Mouse (Mus musculus) testis, adult 10 weeks (tissue): ENCODE data around the gene Hist1h1d. TPM values are rescaled to one million over a fixed set of nuclear protein-coding genes. Genes with fewer than 3 reads are reported as not detected.

Experiments used
- polyA plus RNA-seq: library from polyadenylated mRNA; stranded (reverse); fragments of 350-450 nt; fragmentation: Illumina TruSeq; extraction: RNeasy Lipid Tissue Mini Kit (QIAGEN cat#74804); gene quantifications from one replicate; pipeline ENCODE4 v1.2.3, GENCODE M21; 2014; ENCODE audit warnings: low read depth, low replicate concordance

The Hist1h1d gene
- polyA plus RNA-seq, result 0.11 TPM

DNA sequence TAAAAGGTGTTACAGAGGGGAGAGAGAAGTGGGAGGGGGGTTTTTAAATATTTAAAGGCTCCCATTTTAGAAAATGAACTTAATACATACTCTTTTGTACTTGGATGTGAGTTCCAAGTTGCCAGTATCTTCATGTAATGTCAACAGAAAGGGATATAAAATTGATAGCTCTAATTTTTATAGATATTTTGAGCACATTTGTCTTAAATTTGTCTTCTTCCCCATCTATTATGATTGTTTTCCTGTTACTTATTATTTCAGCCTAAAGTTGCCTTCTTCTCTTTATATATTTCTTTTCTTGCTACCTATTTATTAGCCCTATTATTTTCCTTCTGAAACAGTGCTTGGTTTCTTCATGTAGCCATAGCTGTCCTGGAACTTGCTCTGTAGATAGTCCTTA, at the start of gene Hist1h1d:
TSS of gene Hist1h1d (plus strand) at position 301 of the 400 bp plus-strand sequence.

DNA sequence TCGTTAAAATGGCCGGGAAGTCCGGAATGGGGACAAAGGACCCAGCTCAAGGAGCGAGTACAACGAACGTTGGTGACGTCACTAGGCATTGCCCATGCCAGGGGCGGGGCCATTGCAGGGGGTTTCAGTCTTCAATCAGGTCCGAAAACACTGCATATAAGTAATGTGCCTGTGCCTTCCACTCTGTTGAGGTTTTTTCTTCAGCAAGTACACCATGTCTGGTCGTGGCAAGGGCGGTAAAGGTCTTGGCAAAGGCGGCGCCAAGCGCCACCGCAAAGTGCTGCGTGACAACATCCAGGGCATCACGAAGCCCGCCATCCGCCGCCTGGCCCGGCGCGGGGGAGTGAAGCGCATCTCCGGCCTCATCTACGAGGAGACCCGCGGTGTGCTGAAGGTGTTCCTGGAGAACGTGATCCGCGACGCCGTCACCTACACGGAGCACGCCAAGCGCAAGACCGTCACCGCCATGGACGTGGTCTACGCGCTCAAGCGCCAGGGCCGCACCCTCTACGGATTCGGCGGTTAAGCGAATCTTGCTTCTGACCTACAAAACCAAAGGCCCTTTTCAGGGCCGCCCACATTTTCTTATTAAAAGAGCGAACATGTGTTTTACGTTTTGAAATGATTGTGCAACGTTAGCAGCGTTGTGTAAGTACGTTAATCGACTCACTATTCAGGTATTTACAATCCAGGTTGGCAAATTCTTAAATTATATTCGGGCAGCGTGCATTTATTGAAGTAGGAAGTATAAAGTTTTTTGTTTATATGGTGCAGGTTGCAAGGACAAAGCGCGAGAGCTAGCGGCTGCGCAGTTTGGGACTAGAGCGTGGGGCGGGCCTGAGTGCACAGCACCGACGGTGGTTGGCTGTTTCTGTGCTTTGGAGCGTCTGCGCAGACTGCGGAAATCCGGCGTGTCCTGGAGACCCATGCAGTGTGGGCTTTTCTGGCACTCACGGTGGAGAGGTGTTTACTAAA, 21.9 kb upstream of the Hist1h1d start, which contains the start of gene Hist1h4h:
TSS of gene Hist1h4h (plus strand) at position 150 of the 975 bp plus-strand sequence.

DNA sequence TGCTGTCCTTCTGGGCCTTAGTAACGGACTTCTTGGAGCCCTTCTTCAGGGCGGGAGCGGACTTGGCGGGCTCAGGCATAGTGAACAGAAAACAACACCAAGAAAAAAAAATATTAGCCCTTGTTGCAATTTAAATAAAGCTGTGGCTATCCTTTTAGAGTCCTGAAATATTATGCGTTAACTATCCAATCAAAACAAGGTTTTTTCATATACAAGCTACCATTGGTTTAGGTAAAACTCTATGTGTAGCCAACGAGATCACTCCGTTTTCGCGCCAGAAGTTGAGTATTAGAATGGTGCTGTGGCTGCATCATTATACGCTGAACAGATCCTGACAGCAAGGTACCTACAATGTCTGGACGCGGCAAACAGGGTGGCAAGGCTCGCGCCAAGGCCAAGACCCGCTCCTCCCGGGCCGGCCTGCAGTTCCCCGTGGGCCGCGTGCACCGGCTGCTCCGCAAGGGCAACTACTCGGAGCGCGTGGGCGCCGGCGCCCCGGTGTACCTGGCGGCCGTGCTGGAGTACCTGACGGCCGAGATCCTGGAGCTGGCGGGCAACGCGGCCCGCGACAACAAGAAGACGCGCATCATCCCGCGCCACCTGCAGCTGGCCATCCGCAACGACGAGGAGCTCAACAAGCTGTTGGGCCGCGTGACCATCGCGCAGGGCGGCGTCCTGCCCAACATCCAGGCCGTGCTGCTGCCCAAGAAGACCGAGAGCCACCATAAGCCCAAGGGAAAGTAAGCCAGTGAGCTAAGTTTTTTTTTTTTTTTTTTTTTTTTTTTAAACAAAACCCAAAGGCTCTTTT, 19.3 kb upstream of the Hist1h1d start, which contains the start of gene Hist1h2af:
TSS of gene Hist1h2af (plus strand) at position 347 of the 808 bp plus-strand sequence.

DNA sequence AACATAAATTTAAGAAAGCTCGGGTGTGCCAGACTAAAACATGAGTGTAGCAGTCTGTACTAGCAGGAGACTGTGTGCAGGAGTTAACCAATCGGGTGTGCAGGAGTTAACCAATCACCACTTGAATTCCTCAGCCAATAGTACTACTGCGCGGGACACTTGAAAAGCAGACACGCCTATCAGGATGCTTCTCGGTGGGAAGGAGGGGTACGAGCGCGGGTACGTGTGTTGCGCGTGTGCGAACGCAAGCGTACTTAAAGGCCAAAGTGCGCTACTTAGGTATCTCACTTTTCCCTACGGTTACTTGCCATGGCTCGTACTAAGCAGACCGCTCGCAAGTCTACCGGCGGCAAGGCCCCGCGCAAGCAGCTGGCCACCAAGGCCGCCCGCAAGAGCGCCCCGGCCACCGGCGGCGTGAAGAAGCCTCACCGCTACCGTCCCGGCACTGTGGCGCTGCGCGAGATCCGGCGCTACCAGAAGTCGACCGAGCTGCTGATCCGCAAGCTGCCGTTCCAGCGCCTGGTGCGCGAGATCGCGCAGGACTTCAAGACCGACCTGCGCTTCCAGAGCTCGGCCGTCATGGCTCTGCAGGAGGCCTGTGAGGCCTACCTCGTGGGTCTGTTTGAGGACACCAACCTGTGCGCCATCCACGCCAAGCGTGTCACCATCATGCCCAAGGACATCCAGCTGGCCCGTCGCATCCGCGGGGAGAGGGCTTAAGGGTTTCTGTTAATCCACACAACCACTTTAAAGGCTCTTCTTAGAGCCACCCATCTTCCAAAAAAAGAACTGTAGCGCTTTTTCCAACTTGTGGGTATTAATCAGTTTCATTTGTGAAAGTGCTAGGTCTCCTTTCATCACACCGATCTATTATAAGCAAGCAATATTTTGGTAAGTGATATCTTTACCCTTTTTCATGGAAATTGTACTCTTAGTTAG, 17.7 kb upstream of the Hist1h1d start, which contains the start of gene Hist1h3g:
TSS of gene Hist1h3g (plus strand) at position 286 of the 939 bp plus-strand sequence.

DNA sequence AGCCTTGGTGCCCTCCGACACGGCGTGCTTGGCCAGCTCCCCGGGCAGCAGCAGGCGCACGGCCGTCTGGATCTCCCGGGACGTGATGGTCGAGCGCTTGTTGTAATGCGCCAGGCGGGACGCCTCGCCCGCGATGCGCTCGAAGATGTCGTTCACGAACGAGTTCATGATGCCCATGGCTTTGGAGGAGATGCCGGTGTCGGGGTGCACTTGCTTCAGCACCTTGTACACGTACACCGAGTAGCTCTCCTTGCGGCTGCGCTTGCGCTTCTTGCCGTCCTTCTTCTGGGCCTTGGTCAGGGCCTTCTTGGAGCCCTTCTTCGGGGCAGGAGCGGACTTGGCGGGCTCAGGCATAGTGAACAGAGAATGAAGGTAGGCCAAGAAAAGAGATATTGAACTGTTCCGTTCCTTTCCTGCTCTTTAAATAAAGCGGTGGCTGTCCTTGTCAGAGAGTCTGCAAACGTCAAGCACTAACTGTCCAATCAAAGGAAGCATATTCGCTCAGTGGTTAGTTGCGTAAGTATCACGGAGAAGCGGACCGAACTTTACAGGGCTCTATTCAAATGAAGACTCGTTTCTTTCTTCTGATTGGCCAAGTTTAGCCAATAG, 10.0 kb upstream of the Hist1h1d start, which contains the start of gene Hist1h2bh:
TSS of gene Hist1h2bh (minus strand) at position 394 of the 609 bp plus-strand sequence.

DNA sequence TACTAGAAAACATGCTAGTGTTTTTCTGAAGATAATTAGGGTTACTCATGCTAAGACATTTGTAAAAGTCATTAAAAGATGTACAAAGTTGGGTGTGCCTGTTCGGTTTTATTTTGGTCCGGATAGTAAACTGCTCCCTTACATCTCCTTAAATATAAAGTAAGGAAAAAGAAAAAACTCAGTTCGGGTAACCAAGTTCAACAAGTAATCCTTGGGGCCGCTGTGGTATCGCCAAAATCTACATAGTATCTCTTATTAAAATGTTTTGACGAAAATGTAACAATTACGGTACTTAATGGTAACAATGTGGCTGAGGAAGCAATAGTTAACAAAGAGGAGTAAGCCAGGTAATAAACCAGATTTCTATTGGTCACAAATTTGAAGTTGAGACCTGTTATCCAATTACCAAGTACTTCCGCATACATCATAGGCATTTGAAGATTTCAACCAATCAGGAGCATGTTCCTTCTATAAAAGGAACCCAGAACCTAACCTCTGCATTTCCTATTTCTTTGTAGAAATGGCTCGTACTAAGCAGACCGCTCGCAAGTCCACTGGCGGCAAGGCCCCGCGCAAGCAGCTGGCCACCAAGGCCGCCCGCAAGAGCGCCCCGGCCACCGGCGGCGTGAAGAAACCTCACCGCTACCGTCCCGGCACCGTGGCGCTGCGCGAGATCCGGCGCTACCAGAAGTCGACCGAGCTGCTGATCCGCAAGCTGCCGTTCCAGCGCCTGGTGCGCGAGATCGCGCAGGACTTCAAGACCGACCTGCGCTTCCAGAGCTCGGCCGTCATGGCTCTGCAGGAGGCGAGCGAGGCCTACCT, 8.9 kb upstream of the Hist1h1d start, which contains the start of gene Hist1h3f:
TSS of gene Hist1h3f (plus strand) at position 88 of the 822 bp plus-strand sequence.

DNA sequence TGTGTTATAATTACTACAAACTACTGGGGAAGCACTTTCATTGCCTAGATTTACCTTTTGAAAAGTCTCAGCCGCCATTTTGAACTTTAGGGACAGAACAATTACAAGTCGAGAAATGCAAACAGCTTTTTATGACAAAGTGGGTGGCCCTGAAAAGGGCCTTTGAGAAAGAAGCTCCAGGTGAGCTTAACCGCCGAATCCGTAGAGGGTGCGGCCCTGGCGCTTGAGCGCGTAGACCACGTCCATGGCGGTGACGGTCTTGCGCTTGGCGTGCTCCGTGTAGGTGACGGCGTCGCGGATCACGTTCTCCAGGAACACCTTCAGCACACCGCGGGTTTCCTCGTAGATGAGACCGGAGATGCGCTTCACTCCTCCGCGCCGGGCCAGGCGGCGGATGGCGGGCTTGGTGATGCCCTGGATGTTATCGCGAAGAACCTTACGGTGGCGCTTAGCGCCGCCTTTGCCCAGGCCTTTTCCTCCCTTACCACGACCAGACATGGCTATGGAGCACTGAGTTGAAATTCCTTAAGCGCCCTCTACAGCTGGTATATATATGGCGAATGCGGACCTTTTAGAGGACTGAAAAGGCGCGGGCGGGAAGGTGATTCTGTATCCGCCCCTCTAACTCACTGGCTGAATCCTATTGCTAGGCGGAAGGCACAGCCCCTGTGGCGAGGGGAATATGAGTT, 1.8 kb upstream of the Hist1h1d start, which contains the start of gene Hist1h4f:
TSS of gene Hist1h4f (minus strand) at position 503 of the 689 bp plus-strand sequence.

DNA sequence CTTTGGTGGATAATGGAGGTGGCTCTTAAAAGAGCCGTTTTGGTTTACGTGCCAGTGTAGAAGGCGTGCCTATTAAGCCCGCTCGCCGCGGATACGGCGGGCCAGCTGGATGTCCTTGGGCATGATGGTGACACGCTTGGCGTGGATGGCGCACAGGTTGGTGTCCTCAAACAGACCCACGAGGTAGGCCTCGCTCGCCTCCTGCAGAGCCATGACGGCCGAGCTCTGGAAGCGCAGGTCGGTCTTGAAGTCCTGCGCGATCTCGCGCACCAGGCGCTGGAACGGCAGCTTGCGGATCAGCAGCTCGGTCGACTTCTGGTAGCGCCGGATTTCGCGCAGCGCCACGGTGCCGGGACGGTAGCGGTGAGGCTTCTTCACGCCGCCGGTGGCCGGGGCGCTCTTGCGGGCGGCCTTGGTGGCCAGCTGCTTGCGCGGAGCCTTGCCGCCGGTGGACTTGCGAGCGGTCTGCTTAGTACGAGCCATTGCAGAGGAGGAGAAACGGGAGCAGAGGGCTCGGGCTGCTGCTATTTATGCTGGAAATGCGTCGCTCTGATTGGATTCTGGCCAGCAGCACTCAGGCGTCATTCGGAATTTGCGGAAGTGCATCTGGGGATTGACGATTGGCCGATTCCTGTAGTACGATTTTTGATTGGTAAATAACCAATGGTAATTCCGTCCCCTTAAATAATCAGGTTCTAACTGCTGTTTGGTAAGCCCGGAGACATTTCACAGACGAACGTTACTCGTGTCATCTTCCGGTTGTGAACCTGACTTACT, 9.0 kb downstream of the Hist1h1d start, which contains the start of gene Hist1h3e:
TSS of gene Hist1h3e (minus strand) at position 487 of the 777 bp plus-strand sequence.

DNA sequence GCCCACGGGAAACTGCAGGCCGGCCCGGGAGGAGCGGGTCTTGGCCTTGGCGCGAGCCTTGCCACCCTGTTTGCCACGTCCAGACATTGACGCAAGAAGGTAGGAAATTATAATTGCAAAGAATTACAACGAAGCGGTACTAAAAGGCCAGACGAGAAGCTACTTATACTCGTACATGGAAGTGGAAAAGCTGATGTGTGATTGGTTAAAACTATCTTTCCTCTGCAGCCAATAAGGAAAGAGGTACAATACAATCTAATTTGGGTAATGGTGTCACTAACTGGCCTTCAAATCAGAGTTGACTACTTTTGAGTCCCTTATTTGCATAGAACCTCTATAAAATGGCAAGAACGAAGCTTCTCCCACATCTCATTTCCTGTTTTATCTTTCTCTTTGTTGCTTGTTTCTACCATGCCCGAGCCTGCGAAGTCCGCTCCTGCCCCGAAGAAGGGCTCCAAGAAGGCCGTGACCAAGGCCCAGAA, 18.0 kb downstream of the Hist1h1d start, which contains the start of the genes Hist1h2ae and Hist1h2bg:
TSS of gene Hist1h2ae (minus strand) at position 199 of the 482 bp plus-strand sequence.
TSS of gene Hist1h2bg (plus strand) at position 375 of the 482 bp plus-strand sequence.

DNA sequence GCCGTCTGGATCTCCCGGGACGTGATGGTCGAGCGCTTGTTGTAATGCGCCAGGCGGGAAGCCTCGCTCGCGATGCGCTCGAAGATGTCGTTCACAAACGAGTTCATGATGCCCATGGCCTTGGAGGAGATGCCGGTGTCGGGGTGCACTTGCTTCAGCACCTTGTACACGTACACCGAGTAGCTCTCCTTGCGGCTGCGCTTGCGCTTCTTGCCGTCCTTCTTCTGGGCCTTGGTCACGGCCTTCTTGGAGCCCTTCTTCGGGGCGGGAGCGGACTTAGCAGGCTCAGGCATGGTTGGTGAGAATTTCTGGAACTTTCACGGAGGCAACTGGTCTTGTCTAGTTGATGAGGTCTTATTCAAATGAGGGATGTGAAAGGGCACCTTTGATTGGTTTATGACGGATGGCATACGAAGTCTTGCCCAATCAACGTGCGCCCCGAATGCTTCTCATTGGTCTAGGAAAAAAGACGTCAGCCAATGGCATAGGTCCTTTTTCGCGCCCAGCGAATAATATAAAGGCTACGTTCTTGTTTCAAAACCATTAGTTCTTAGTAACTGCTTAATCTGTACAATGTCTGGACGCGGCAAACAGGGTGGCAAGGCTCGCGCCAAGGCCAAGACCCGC, 20.9 kb downstream of the Hist1h1d start, which contains the start of the genes Hist1h2bf and Hist1h2ad:
TSS of gene Hist1h2bf (minus strand) at position 299 of the 627 bp plus-strand sequence.
TSS of gene Hist1h2ad (plus strand) at position 484 of the 627 bp plus-strand sequence.

DNA sequence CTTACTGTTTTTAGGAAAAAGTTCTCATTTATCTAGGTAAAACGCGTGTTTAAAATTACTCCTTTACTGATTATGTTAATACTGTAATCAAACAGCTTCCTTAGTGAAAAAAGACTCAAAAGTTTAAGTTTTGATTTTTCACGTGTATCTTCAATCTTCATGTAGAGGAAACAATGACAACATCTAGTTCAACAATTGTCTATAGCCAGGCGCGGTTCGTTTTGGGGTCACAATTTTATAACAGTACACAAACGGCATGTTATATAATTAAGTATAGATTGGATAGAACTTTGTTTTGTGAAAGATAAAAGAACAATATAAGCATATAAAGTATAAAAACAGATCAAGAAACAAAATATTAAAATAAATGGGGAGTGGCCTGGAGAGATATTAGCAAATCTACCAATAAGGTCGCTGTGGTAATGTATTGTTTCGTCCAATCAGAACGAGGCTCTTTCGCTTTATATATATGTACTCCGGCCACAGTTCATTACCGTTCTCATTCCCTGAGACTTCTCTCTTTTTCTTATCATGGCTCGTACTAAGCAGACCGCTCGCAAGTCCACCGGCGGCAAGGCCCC, 22.3 kb downstream of the Hist1h1d start, which contains the start of gene Hist1h3d:
TSS of gene Hist1h3d (plus strand) at position 493 of the 581 bp plus-strand sequence.

DNA sequence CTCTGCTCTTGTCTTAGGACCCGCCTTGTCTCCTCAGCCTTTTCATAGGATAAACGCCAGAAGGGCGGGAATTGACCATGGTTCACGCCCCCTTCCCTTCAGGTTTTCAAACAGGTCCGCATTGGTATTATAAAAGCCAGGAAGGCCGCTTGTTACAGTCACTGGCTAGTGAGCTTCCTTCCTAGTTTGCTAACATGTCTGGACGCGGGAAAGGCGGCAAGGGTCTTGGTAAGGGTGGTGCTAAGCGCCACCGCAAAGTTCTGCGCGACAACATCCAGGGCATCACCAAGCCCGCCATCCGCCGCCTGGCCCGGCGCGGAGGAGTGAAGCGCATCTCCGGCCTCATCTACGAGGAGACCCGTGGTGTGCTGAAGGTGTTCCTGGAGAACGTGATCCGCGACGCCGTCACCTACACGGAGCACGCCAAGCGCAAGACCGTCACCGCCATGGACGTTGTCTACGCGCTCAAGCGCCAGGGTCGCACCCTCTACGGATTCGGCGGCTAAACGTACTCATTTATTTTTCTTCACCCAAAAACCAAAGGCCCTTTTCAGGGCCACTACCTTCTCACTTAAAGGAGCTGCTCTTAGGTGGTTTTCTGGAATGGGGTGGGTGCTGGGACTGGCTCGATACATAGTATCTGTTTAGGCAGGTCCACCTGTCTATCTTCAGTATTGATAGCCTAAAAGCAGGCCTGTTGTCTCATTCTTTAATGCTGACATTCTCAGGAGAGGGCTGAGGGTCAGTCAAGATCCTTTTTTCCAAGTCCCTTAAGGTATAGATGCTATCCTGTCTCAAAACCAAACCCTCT, 28.6 kb downstream of the Hist1h1d start, which contains the start of gene Hist1h4d:
TSS of gene Hist1h4d (plus strand) at position 191 of the 811 bp plus-strand sequence.

